Mouse (Mus musculus) layer of hippocampus, adult 18-20 months (tissue): Measurements from ENCODE around the gene Mtf1. TPM values are rescaled to one million over a fixed set of nuclear protein-coding genes. Genes with fewer than 3 reads are reported as not detected.

ENCODE experiments used
- DNase-seq, 2 experiments: peaks; one replicate each; pipeline ENCODE4 v3.0.0; 2022; ENCODE audit warnings: low spot score in 2 of 2
- total RNA-seq, 2 experiments: library from RNA; stranded (reverse); gene quantifications; 2 replicates each; pipeline ENCODE4 v1.2.3; 2021

Mtf1 gene
- total RNA-seq, 2 experiments from 2014 or later, result 26.0 to 29.3 TPM

DNA sequence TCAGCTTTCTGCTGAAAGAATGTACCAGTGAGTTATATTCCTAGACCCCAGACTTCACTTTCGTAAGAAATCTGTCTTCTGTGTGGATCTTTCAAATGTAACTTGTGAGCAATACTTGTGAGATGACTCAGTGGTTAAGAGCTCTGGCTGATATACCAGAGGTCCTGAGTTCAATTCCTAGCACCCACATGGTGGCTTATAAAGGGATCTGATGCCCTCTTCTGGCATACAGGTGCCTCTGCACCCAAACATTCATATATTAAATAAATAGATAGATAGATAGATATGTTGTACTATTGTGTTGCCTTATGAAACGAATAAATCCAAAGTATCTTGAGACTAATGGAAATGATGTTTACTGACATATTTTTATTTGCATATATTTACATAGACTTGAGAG is 5.0 kb upstream of the Mtf1 start:
- no peak for DNase-seq

DNA sequence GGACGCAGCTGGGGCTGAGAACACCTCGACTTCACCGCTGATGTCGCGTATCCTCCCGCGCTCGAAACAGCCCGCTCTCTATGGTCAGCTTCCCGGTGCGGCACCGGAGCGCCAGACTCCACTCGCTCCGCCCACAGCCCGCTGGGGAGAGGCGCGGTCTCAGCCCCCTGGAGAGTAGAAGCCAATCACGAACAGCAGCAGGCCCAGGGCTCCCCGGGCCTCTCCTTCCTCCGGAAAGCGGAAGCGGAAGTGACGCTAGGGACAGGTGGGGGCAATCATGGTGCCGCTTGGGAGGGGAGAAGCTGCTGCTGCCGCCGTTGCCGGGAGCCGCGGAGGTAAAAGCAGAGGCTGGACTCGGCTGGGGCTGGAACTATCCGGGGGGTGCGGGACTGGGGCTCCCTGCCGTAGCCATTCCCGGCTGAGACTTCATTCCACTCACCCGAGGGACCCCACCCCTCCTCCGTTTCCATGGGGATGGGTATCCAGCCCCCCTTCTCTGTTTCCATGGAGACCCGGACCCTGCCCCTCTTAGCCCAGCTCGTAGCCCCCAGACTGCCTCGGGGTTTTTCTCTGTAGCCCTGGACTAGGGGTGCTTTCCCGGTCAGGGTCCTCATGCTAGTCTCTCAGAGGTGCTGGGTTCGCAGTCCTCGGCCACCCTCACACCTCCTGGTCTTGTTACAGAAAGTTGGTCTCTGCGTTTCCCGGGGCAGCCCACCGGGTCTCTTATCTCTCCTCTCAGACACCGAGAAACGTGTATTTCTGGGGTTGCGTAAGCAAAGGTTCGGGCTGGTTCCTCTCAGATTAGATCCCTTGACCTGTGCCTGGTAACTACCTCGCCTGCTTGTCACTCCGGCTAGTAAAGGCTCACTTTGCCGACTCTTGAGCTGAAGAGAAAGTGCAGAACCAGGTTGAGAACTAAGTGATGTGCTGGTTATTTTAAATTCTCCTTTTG is 681 bp downstream of the Mtf1 start:
- DNase-seq, result peak; percentile 95 to 96

DNA sequence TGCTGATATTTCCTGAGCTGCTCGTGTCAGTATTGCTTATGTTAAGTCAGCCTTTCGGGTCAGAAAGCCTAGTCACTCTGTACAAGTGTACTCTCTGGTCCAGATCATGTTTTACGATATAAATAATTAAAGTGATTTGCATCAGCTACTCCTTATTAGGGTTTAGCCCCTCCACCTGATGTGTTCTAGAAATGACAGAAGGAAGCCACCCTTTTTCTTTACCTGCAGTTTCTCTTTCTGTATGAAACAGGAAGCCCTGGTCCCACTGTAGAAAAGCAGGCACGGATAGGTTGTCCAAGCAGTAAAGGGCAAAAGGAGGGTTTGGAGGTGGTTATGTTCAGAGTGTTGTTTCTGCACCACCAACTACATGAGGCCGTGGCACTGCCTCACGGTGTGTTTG is 1.5 kb downstream of the Mtf1 start:
- DNase-seq, result no peak

DNA sequence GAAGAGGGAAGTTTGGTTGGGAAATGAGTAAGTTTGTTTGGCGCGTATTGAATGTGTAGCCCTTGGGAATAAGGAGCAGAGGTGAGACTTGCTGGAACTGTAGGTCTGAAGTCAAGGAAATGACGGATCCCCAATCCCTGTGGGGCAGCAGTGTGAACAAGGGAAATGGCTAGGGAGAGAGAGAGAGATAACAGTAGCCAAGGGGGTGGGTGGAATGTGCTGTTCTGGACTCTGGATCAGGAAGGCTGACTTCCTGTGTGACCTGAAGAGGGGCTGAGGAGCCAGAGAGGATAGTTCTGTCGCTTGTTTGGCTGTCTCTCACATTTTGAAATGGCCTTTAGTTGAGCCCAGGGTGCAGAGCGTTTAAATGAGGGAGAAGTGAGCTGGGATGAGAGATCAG is 6.6 kb downstream of the Mtf1 start:
- DNase-seq, result no peak

DNA sequence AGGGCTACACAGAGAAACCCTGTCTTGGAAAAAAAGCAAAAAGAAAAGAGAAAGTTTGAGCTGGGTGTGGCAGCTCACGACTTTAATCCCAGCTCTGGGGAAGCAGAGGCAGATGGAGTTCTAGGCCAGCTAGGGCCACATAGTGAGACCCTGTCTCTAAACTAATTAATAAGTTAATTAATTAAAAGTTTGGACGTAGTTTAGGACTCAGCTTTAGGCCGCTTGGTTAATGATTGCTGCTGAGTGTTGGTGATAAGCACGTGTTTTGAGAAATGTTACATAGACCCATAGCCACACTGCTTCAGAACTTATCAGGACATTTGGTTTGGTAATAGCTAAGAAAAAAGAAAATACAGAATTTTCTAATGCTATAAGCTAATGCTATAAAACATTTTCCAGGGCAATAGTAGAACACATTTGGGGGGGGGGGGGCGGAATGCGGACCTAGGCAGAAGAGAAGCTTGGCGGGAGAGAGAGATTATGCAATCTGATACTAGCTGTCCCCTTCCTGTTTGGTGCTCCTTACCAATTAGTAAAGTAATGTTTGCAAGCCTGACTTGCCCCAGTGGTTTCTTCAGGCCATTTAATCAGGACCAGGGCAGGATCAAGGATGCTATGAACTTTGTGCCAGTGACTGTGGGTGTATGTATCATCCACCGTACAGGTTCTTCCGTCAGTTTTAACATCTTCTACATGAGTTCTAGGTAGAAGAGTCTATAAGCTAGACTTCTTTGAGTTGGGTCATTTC is 7.4 kb downstream of the Mtf1 start:
- no peak for DNase-seq

DNA sequence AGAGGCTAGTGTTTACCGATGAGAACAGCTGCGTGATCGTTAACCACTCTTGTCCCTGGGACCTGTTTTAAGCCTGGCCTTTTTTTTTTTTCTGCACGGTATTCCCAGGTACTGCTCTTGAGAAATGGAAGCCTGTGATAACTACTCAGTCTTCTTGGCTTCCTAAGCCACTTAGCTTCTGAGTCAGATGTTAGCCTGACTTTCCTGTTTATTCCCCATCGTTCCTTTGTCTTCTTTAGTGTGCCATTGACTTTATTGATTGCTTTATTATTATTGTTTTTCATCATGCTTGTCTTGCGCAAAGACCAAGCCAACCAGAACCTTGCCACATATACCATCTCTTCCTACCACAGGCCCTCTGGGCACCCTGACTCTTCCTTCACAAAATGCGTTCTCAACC is 8.2 kb downstream of the Mtf1 start:
- no peak for DNase-seq

DNA sequence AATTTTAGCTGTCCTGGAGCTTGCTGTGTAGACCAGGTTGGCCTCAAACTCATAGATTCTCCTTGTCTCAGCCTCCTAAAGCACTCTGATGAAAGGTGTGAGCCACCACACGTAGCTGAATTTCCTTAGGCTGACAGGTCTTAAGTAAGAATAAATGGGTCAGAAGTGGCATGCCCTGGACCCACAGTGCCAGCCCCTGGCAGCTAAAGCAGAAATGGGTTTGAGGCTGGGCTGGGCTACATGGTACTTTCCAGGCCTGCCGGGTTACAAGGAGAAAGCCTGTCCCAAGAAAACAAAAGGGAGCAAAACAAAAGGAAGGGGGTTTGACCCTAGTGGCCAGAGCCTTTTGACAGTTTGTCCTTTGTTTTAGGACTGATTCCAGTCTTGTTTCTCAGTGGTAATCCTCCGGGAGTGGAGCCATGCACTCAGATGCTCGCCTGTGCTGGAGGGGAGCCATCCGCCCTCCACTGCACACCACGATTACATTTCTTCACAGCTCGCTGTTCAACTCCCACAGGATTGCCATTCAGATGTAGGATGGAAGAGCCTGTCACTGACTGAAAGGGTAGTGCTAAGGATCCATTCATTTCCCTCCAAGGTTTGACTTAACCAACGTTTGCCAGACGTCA is 9.6 kb downstream of the Mtf1 start:
- peak; percentile 35 to 79 for DNase-seq

DNA sequence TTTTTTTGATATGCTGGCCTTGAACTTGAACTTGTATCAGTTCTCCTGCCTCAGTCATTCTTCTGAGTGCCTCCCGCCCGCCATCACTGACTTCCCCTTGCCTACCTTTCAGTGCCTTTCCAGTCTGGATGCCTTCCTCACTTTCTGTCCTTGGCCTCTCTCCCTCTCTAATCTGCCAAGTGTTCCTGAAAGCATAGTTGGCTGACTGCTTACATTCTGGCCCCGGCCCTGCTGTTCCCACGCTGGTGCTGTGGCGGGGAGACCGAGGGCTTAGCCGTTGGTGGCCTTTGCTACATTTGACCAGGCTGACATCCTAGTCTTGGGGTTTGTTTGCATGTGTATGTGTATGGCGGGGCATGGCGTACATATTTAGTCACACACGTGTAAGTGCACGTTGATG is 14.0 kb downstream of the Mtf1 start:
- DNase-seq, result no peak

DNA sequence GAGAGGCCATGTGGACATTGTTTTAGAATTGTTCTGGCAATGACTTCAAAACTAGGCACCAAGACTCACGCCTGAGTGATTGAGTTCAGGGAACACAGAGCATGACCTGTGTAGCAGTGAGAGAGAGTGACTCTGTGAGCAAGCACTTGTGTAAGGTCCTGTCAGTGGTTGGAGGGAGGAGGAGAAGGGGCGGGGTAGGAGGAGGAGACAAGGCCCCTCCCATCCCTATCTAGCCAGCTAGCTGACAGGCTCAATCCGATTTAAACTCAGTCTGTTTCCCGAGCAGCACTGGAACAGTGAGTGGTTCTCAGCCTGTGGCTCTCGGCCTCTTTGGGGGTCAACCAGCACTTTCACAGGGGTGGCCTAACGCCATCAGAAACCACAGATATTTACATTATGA is 15.9 kb downstream of the Mtf1 start:
- DNase-seq, result peak in 1 of 2 experiments; percentile 18

DNA sequence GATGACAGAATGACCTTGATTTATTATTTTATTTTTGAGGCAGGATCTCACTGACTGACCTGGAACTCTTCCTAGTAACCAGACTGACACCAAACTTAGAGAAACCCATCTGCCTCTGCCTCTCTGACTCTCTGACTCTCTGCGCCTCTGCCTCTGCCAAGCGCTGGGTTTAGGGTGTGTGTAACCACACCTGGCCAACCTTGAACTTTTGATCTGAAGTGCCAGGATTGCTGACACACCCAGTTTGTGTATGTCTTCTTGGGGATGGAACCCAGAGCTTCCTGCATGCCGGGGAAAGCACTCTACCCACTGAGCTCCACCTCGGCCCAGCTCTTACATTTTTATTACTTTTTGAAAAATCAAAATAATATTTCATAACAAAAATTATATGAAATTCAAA is 16.9 kb downstream of the Mtf1 start:
- no peak for DNase-seq

DNA sequence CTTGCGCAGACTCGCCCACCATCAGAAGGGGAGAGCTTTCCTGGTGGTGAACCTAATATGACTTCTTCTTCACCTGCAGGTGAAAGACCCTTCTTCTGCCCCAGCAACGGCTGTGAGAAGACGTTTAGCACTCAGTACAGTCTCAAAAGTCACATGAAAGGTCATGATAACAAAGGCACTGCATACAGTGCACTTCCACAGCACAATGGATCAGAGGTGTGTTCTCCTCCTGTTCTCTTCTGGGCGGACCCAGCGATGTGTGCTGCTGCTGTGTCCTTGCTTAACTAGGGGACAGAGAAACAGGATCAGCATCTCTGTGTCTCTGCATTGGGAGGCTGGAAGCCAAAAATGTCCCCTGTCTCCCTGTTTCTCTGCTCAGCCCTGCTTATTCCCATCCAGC is 23.1 kb downstream of the Mtf1 start:
- no peak for DNase-seq

DNA sequence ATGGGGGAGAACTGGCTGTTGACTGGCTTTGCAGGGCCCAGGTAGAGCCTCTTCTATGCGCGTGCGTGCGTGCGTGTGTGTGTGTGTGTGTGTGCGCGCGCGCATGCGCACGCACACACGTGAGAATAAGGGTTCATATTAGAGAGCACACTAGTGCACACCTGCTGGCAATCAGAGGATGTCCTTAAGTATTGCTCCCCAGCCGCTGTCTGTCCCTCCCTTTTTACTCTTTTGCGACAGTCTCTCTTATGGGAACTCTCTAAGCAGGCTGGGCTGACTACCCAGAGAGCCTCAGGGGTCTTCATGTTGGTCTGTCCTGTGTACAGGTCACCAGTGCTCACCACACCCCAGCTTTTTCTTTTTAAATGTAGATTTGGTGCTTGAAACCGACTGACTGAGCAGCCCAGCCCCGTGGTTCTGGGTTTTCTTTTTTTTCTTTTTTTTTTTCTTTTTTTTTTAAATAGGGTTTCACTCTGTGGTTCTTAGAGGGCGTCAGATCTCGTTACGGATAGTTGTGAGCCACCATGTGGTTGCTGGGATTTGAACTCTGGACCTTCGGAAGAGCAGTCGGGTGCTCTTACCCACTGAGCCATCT is 23.6 kb downstream of the Mtf1 start:
- no peak for DNase-seq

DNA sequence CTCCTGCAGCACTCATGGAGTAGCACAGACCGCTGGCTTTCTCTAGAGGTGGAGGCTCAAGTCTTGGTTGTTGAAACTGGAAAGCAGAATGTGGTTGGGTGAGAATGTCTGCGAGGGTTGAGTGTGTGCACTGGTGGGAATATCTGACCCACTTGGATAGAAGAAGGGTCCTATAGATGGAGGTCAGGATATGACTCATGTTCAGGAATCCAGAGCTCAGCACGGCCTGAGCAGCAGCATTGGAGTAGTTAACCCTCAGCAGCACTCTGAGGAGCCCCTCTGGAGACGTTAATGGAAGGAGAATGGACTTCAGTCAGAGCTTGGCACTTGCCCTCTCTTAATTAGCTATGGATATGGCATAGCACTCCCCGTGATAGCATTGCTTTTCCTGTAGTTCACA is 27.8 kb downstream of the Mtf1 start:
- no peak for DNase-seq

DNA sequence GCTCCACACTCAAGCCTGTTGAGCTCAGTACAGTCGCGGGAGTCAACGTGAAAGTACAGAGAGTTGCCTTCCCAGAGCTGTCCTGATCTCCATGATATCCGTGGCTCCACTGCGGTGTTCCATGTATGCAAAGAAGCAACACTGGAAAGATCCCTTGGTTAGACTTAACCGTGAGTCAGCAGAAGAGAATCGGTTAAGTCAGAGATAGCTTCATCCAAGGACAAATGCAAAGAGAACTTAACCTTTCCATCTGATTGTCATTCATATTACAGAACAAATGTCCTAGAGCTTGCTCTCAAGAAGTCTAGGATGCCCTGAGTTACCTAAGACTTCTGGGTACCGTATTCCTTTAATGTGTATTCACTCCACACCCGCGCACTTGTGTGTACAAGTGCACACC is 30.9 kb downstream of the Mtf1 start:
- DNase-seq, result no peak

DNA sequence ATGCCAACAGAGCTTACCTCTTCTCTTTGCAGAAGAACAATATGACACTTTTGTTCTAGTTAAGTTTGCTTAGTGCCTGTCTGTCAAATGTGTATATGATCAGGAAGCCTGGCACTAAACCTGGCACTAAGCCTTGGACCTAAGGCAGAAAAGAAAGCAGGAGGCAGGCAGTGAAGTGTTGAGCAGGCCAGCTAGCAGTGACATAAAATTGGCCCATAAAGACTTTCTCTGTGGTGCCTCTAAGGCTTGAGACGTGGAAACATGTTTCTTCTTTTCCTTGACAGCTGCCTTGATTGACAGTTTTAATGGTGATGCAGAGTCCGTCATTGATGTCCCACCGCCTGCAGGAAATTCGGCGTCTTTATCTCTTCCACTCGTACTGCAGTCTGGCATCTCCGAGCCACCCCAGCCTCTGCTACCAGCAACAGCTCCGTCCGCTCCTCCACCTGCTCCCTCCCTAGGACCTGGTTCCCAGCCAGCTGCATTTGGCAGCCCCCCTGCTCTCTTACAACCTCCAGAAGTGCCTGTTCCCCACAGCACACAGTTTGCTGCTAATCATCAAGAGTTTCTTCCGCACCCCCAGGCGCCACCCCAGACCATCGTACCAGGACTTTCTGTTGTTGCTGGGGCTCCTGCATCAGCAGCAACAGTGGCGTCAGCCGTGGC is 36.3 kb downstream of the Mtf1 start:
- DNase-seq, result no peak

DNA sequence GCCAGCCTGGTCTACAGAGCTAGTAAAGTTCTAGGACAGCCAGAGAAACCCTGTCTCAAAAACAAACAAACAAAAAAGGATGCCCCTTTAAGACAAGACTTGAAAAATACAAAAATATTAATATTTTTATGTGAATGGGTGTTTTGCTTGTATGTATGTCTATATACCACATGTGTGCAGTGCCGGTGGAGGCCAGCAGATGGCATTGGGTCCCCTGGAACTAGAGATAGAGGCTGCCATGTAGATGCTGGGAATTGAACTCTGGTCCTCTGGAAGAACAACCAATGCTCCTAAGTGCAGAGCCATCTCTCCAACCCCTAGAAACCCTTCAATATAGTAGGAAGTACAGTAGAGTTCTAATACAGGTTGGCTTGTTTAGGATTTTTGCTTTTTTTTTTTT is 39.1 kb downstream of the Mtf1 start:
- DNase-seq, result no peak

DNA sequence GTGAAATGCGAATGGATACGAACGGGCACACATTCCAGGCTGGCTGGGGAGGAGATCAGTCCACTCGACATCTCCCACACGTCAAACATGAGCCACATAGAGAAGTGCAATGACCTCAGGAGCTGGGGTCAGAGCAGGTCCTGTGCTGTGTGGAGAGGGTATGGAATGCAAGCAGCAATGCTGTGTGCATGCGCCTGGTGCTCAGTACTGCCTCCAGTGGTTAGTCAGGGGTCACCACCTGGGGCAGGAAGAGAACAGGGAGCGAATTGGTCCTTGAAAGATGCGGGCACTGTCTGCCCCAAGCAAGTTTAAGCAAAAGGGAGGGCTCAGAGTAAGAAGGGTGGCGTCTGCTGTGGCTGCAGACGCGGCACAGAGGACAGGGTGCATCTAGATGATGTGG is 41.6 kb downstream of the Mtf1 start:
- DNase-seq, result no peak

DNA sequence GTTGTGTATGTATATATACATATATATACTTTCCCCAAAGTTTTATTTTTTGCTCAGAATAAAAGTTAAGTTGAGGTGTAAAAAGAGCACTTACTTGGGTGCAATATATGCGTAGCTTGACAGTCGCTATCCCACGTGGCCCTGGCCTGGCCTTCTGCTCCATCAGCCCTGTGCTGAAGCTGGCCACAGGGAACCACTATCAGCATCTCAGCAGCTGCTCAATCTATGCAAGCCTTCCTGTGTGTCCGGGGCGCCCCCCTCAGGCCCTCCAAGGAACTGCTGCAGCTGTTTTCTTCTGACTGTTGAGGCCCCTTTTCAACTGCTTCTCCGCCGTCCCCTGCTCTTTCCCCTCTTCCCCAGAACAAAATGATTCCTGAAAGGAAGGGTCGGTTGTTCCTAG is 45.7 kb downstream of the Mtf1 start:
- peak; percentile 78 to 91 for DNase-seq

DNA sequence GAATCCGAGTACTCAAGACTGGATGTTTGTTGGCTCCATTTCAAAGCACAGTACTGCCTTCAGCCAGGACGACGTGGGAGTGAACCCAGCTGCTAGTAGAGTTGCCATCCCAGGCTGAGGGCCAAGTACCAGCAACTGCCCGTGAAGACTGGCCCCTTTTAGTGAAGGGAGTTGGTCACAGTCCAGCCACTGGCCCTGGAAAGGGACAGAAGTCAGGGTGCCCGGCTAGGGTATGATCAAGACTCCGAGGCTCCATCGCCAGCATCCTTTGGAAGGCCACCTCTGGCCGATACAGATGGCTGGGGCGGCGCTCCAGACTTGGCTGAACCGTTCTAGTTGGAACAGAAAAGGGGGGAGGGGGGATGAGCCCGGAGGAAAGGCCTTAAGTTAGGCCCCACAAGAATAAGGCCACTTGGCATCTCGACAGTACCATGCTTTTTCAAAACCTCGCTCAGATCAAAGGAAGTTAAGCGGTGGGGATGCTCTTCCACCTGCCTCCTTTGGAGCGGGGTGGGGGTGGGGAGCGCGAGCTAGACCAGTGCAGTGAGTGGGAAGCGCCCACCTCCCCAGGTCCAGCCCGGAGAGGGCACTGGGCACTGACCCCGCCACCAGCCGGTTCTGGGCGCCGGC is 47.8 kb downstream of the Mtf1 start:
- peak; percentile 64 to 77 for DNase-seq

DNA sequence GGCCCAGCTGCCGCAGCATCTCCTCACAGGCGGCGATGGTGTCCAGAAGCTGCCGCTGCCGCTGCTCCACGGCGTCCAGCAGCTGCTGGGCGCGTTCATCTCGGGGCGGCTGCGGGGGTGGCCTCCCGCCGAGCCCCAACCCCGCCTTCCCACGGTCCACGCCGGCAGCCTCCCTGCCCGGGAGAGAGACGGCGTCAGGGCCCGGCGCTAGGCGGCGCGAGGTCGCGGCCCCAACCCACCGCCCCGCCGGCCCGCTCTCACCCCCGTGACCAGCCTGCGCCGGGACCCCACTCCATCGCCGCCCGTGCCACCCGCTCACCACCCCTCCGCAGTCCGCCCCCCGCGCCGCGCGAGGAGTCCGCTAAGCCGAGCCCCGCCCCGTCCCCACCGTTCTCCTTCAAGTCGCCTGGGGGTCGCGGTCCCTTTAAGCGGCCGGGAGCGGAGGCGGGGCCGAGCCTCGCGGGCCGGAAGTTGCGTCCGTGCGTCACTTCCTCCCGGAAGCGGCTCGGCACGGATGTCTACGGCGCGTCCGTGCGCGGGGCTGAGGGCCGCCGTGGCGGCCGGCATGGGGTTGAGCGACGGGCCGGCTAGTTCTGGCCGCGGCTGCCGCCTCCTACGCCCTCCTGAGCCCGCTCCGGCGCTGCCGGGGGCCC is 48.5 kb downstream of the Mtf1 start, which contains the start of gene Yrdc:
Yrdc (plus strand) TSS at position 419 of the 653 bp plus-strand sequence.
- DNase-seq, result peak; percentile 91 to 96
